Mouse (Mus musculus) hindbrain, embryonic 13.5 days (tissue): ENCODE results near the gene Cdh19. TPM values are rescaled to one million over a fixed set of nuclear protein-coding genes. Genes with fewer than 3 reads are reported as not detected.

ENCODE experiments used
- ATAC-seq: fragments of 200-750 bp; cut with Nextera tagmentation; 2 replicates; pipeline ENCODE4 v1.8.0; 2017; ENCODE audit warnings: moderate TSS enrichment; ENCODE audit not compliant: low FRiP score
- H3K27ac ChIP-seq: fragments of 300-500 bp; sonication (generic); 2 replicates; pipeline ENCODE4 v1.5.1; 2015; ENCODE audit warnings: inconsistent platforms, mild to moderate bottlenecking, moderate library complexity
- H3K27me3 ChIP-seq: fragments of 300-500 bp; sonication (generic); 2 replicates; pipeline ENCODE4 v1.6.1; 2015; ENCODE audit warnings: mild to moderate bottlenecking, inconsistent platforms
- H3K36me3 ChIP-seq: fragments of 300-500 bp; sonication (generic); 2 replicates; pipeline ENCODE4 v1.6.1; 2015; ENCODE audit warnings: mild to moderate bottlenecking, inconsistent platforms
- H3K4me1 ChIP-seq: fragments of 300-500 bp; sonication (generic); replicated peaks from 2 replicates; pipeline ENCODE4 v1.6.1; 2015; ENCODE audit warnings: inconsistent platforms
- H3K4me2 ChIP-seq: fragments of 300-500 bp; sonication (generic); 2 replicates; pipeline ENCODE4 v1.6.1; 2015; ENCODE audit warnings: inconsistent platforms, mild to moderate bottlenecking, moderate library complexity
- H3K4me3 ChIP-seq: fragments of 300-500 bp; sonication (generic); 2 replicates; pipeline ENCODE4 v1.5.1; 2015; ENCODE audit warnings: mild to moderate bottlenecking, inconsistent platforms
- H3K9ac ChIP-seq: fragments of 300-500 bp; sonication (generic); 2 replicates; pipeline ENCODE4 v1.6.1; 2015; ENCODE audit warnings: mild to moderate bottlenecking, inconsistent platforms
- H3K9me3 ChIP-seq: fragments of 300-500 bp; sonication (generic); 2 replicates; pipeline ENCODE4 v1.6.1; 2016; ENCODE audit warnings: inconsistent platforms
- WGBS: fragments of 180-500 bp; shearing (Covaris S2); methylation state at CpG from one replicate; pipeline ENCODE4 v1.1.7; 2015; 5-methylcytosine and 5-hydroxymethylcytosine counted together
- polyA plus RNA-seq: library from polyadenylated mRNA; unstranded; fragments of >200 nt; fragmentation: Nextera tagmentation; extraction: Ambion mirVana; gene quantifications from 2 replicates; pipeline ENCODE4 v1.2.1, GENCODE M21; 2015

Cdh19 gene
- 0.67 and 0.95 TPM in 2 replicates for polyA plus RNA-seq

GRCm38 (mm10) chr1:110977484-110977883 is at the start of gene Cdh19:
Cdh19 (minus strand) TSS chr1:110977584.
- Histone ChIP-seq H3K4me2 (no peak within 1 kb of the TSS), H3K4me1 (no peaks in the 10 kb centered on the region), H3K9me3 (no peaks in the 10 kb centered on the region), H3K36me3 (no peaks in the 10 kb centered on the region), H3K27ac (no peak within 1 kb of the TSS), H3K9ac (no peak within 1 kb of the TSS), H3K27me3 (no peaks in the 10 kb centered on the region), H3K4me3 (no peak within 1 kb of the TSS)
- 40% methylated on average over 2 of the region's 2 CpGs for WGBS
- ATAC-seq, result no peak

GRCm38 (mm10) chr1:111020434-111021060 is 43.2 kb upstream of the Cdh19 start:
- H3K27ac ChIP-seq, result no peak overlapping the region
- no peaks in the 10 kb centered on the region for H3K9me3 ChIP-seq
- H3K4me1 ChIP-seq, result no peaks in the 10 kb centered on the region
- no peak overlapping the region for H3K4me3 ChIP-seq
- 24% methylated on average over 3 of the region's 3 CpGs for WGBS
- no peak overlapping the region for H3K9ac ChIP-seq
- H3K36me3 ChIP-seq, result no peaks in the 10 kb centered on the region
- no peak overlapping the region for H3K4me2 ChIP-seq
- ATAC-seq, result no peak
- H3K27me3 ChIP-seq, result no peaks in the 10 kb centered on the region

GRCm38 (mm10) chr1:111017640-111018039 is 40.3 kb upstream of the Cdh19 start:
- Histone ChIP-seq H3K36me3 (no peaks in the 10 kb centered on the region), H3K4me3 (no peak overlapping the region), H3K4me2 (no peak overlapping the region), H3K9ac (no peak overlapping the region), H3K9me3 (no peaks in the 10 kb centered on the region), H3K27me3 (no peaks in the 10 kb centered on the region), H3K27ac (no peak overlapping the region), H3K4me1 (no peaks in the 10 kb centered on the region)
- ATAC-seq, result no peak

GRCm38 (mm10) chr1:110989824-110990223 is 12.4 kb upstream of the Cdh19 start:
- no peaks in the 10 kb centered on the region for H3K36me3 ChIP-seq
- no peaks in the 10 kb centered on the region for H3K4me1 ChIP-seq
- no peaks in the 10 kb centered on the region for H3K9me3 ChIP-seq
- no peak overlapping the region for H3K9ac ChIP-seq
- no peak overlapping the region for H3K4me2 ChIP-seq
- no peak overlapping the region for H3K4me3 ChIP-seq
- H3K27me3 ChIP-seq, result no peaks in the 10 kb centered on the region
- H3K27ac ChIP-seq, result no peak overlapping the region
- no peak for ATAC-seq

GRCm38 (mm10) chr1:110969201-110969600 is 8.2 kb downstream of the Cdh19 start:
- no peak overlapping the region for H3K4me3 ChIP-seq
- no peaks in the 10 kb centered on the region for H3K36me3 ChIP-seq
- no peak overlapping the region for H3K27ac ChIP-seq
- no peaks in the 10 kb centered on the region for H3K4me1 ChIP-seq
- no peaks in the 10 kb centered on the region for H3K27me3 ChIP-seq
- no peak overlapping the region for H3K4me2 ChIP-seq
- WGBS, result 79% methylated on average over 2 of the region's 2 CpGs
- ATAC-seq, result no peak
- no peak overlapping the region for H3K9ac ChIP-seq
- H3K9me3 ChIP-seq, result no peaks in the 10 kb centered on the region

- Histone ChIP-seq H3K9ac (no peak overlapping the region), H3K4me2 (no peak overlapping the region)
- ATAC-seq, result no peak
Observed at GRCm38 (mm10) chr1:110909752-110910151, 67.6 kb downstream of the Cdh19 start.

GRCm38 (mm10) chr1:110909218-110909617 is 68.2 kb downstream of the Cdh19 start:
- no peaks in the 10 kb centered on the region for H3K27me3 ChIP-seq
- H3K27ac ChIP-seq, result no peak overlapping the region
- 91% methylated on average over 1 of the region's 1 CpGs for WGBS
- no peaks in the 10 kb centered on the region for H3K9me3 ChIP-seq
- no peak for ATAC-seq
- no peak overlapping the region for H3K4me3 ChIP-seq
- H3K9ac ChIP-seq, result no peak overlapping the region
- H3K4me2 ChIP-seq, result no peak overlapping the region
- no peaks in the 10 kb centered on the region for H3K36me3 ChIP-seq
- H3K4me1 ChIP-seq, result no peaks in the 10 kb centered on the region

More at GRCm38 (mm10) chr1:110909752-110910151, 67.6 kb downstream of the Cdh19 start:
- Histone ChIP-seq H3K9me3 (no peaks in the 10 kb centered on the region), H3K27ac (no peak overlapping the region), H3K4me1 (no peaks in the 10 kb centered on the region), H3K4me3 (no peak overlapping the region), H3K36me3 (no peaks in the 10 kb centered on the region), H3K27me3 (no peaks in the 10 kb centered on the region)
- 97% methylated on average over 1 of the region's 1 CpGs for WGBS

- Histone ChIP-seq H3K36me3 (no peaks in the 10 kb centered on the region), H3K9ac (no peak overlapping the region), H3K27me3 (no peaks in the 10 kb centered on the region), H3K4me3 (no peak overlapping the region), H3K9me3 (no peaks in the 10 kb centered on the region), H3K27ac (no peak overlapping the region), H3K4me2 (no peak overlapping the region), H3K4me1 (no peaks in the 10 kb centered on the region)
- 82% methylated on average over 2 of the region's 2 CpGs for WGBS
- no peak for ATAC-seq
Observed at GRCm38 (mm10) chr1:110904266-110904665, 73.1 kb downstream of the Cdh19 start.
